Mouse (Mus musculus) thymus, postnatal 4 days (tissue): ENCODE measurements around the gene Rnf169.

ENCODE experiments used
- DNase-seq: peaks from one replicate; pipeline ENCODE4 v3.0.0; 2021

Gene Rnf169

DNA sequence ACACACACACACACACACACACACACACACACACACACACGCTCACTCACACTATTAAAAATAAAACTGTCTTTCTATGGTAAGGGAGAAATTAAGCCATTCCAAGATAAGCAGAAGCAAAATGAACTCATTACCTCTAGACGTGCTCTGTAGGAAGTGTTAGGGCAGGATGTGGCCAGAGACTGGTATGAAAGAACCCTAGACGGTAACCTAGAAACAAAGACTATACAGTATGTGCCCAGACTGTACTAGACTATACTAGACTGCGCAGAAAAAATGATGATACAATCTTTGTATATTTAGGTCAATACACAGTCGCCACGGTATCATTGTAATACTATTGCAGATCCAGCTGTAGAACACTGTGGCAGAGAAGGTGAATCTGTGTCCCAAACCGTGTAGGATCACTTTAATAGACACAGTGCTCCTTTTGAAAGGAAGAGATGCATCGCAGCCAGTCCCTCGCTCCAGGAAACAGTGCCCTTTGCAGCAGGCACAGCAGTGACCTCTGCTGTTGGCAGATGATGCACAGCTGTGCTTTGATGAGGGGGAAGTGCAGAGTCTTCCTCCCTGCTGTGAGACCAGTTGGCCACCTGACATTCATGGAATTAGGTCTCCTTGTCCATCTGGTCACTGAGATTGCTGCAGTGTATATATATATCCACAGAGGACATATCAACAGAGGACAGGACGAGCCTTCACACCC lies 90.9 kb downstream of the Rnf169 start:
- DNase-seq, result peak; percentile 81

DNA sequence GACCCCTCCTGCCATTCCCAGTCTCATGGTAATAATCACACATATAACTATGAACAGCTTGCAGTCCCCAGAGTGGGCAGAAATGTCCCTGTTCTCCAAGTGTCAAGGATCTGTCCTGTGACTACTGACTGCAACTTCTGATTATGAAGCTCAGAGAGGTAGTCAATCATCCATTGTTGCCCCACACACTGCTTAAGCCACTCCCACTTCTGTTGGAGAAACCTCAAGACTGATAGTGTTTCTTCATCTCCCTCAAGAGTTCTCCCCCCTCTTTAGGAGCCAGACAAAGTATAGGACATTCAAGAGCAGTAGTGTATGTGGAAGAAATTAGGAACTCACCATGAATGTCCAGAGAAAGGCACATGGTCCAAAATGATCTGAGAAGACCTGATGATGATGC lies 92.5 kb downstream of the Rnf169 start:
- peak; percentile 26 for DNase-seq

DNA sequence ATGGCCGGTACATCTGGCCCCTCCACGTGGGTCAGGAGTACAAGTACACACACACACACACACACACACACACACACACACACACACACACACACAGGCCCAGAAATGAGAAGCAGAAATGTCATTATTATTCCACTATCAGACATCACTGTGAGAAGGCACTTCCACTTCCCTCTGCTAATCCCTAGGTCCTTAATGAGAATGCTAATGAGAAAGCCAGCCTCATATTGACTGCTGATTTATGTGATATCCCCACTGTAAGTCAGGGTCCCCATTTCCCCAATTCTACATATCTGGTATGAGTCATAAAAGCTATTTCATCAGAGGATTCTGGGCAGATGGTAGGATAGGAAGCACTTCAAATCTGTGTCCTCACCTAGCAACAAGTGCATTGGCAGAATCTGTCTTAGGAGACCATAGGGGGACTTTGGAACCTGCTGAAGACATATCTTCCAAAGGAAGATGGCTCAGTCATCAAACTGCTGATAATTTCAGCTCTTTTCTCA lies 93.0 kb downstream of the Rnf169 start:
- DNase-seq, result no peak

DNA sequence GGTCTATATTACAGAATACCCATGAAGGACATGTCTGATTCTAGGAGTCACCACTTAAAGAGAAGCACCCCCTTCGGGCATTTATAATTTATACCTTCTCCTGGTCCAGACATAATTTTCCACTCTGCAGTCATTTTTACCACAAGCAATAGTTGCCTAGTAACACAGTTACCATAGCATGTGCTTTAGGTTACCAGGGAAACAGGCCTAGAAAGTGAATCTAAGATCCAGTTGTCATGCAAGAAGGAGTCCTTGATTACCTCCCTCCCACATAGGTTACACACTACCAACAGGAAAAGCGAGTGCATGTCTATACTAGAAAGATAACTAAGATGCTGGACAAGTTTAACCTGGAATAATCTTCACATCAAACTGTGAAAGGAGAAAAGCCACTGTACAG lies 102.0 kb downstream of the Rnf169 start:
- no peak for DNase-seq

DNA sequence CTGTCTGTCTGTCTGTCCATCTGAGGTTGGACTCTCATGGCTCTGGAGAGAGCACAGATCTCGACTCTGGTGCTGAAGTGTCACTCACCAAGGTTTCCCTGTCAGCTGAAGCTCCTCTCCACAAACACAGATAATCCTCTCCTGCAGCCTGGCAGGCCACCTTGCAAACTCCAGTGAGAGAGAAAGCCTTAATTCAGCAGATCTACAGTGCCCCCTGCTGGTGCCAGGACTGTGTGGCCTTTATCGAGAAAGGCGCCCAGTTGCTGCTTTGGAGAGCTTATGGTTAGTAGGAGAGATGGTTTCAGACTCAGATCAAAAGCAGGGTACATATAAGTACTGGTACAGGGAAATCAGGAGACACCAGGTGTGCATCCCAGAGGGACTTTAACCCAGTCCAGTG lies 103.9 kb downstream of the Rnf169 start:
- peak; percentile 94 for DNase-seq

DNA sequence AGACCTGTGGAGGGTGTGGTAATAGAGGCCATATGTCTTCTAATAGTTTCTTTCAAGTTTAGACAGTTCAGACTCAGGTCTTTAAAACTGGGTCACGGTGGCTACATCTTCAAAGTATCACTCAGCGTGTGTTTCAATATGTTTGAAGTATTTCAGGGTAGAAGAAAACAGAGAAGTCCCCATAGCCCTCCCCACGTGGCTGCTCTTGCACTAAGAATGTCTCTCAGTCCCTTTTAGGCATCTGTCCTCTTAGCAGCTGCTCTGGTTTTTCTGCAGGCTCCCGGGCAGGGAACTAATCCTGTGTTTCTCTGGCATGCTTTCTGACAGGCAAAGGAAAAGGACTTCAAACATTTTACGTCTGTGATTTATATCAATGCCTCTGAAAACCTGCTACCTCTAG lies 104.4 kb downstream of the Rnf169 start:
- peak; percentile 58 for DNase-seq

DNA sequence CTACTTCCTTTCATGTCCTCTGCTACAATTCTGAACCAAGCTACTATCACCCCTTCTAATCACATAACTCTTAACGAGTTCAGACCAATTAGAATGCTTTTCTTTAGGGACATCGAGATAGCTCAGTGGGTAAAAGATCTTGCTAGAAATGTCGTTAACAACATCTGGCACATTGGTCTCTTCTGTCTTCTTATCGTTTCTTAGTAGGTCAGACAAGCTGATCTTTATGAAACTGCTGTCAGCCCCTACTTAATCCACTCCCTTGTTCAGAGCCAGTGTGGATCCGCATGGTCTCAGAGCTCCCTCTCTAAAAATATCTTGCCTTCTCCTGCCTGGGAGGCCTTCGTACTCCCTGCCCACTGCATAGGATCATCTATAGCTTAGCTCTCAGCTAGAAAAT lies 106.3 kb downstream of the Rnf169 start:
- DNase-seq, result no peak
